Mouse (Mus musculus): ENCODE measurements at regions not wholly inside any gene's neighbourhood (a gene's known extent, or its start where the extent isn't known, plus 50 kb on each side); places are given as distances from the start of the nearest gene placed in this dataset.
A peak's percentile ranks its signal among the peaks of the same experiment; 100 is the strongest.

DNA sequence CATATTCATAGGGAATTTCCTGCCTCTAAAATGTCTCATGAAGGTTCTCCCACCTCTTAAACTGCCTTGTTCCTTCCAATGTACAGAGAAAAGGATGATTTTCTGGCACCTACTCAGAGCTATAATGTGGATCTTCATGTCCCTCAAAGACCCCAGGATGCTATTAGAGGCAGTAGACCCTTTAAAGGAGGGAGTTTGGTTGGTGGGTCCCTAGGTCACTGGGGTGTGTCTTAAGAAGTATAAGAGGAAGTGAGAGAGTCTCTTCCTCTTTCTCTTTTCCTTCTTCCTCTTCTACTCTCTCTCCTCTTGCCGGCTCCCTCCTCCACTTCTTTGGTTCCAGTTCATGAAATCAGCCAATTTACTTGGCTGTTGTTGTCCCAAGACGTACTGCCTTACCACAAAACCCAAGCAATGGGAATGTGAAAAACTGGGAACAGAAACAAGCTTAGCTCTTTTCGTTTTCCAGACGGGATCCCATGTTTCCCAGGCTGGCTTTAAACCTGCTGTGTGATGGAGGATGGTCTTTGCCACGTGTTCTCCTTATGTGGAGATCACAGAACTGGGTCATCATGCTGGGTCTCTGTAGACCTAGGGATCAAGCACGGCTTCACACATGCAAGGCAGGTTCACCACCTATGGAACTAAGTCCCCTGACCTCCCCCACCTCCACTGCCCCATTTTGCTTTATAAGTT, 74.9 kb downstream of the Kctd12 start:
- Histone ChIP-seq H3K4me3 (replicated peaks; ENCODE audit: low read length) (no peak overlapping the region), H3K27me3 (ENCODE audit: control insufficient read depth, insufficient read depth, low read length) (no peaks in the 10 kb centered on the region), H3K27ac (no peak overlapping the region), H3K36me3 (replicated peaks; ENCODE audit: control insufficient read depth, insufficient read depth) (no peaks in the 10 kb centered on the region), H3K9me3 (ENCODE audit: control insufficient read depth, low read length) (no peaks in the 10 kb centered on the region), H3K9ac (no peak overlapping the region), H3K4me1 (replicated peaks; ENCODE audit: control insufficient read depth, insufficient read depth, low read length) (no peaks in the 10 kb centered on the region), H3K4me2 (replicated peaks) (no peak overlapping the region)
- 88% methylated on average over 6 of the region's 6 CpGs for WGBS
- ATAC-seq (ENCODE audit: low FRiP score) (no peak), DNase-seq (ENCODE audit: low spot score) (no peak)

DNA sequence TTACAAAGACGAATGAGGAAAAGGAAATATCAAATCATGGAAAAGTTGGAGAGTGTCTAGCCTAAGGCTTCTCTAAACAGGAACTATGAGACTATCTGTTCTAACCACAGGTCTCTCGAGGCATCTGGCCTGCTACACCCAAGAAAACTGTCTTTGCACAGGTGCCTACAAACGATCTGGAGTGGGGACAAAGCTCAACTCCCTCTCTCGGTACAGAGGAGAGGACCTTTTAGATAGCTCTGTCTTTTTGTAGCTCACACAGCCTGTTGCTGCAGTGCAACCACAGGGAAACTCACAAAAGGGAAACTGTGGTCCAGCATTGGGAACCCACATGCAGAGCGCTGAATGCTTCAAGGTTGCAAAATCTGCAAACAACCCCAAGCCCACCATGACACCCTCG, 75.6 kb downstream of the Kctd12 start:
- H3K4me1 ChIP-seq (replicated peaks; ENCODE audit: control insufficient read depth, insufficient read depth, low read length), result no peaks in the 10 kb centered on the region
- H3K4me2 ChIP-seq (replicated peaks), result no peak overlapping the region
- DNase-seq (ENCODE audit: low spot score) (no peak), ATAC-seq (ENCODE audit: low FRiP score) (no peak)
- no peak overlapping the region for H3K27ac ChIP-seq
- H3K9me3 ChIP-seq (ENCODE audit: control insufficient read depth, low read length), result no peaks in the 10 kb centered on the region
- H3K27me3 ChIP-seq (ENCODE audit: control insufficient read depth, insufficient read depth, low read length), result no peaks in the 10 kb centered on the region
- no peak overlapping the region for H3K9ac ChIP-seq
- no peaks in the 10 kb centered on the region for H3K36me3 ChIP-seq (replicated peaks; ENCODE audit: control insufficient read depth, insufficient read depth)
- 83% methylated on average over 6 of the region's 6 CpGs for WGBS
- no peak overlapping the region for H3K4me3 ChIP-seq (replicated peaks; ENCODE audit: low read length)

DNA sequence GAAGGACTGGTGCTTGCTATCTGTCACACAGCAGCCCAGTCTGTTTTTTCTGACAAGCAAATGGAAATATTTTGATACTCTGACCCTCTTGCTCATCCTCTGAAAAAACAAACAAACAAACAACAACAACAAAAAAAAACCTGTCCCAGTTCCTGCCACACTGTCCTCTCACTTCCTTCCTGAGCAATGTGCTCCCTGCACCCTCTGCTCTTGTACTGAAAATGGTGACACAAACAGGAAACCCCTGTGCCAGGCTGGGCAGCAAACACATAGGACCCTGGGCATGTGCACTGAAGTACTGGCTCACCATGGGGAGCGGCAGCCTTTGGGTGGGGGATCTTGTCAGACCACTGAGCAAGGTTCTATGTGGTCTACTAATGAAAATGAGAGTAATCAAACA, 76.2 kb downstream of the Kctd12 start:
- no peaks in the 10 kb centered on the region for H3K27me3 ChIP-seq (ENCODE audit: control insufficient read depth, insufficient read depth, low read length)
- WGBS, result 91% methylated on average over 1 of the region's 1 CpGs
- no peak overlapping the region for H3K4me2 ChIP-seq (replicated peaks)
- no peaks in the 10 kb centered on the region for H3K9me3 ChIP-seq (ENCODE audit: control insufficient read depth, low read length)
- H3K4me3 ChIP-seq (replicated peaks; ENCODE audit: low read length), result no peak overlapping the region
- DNase-seq (ENCODE audit: low spot score), result no peak
- ATAC-seq (ENCODE audit: low FRiP score), result no peak
- H3K36me3 ChIP-seq (replicated peaks; ENCODE audit: control insufficient read depth, insufficient read depth), result no peaks in the 10 kb centered on the region
- H3K4me1 ChIP-seq (replicated peaks; ENCODE audit: control insufficient read depth, insufficient read depth, low read length), result no peaks in the 10 kb centered on the region
- H3K27ac ChIP-seq, result no peak overlapping the region
- H3K9ac ChIP-seq, result no peak overlapping the region

DNA sequence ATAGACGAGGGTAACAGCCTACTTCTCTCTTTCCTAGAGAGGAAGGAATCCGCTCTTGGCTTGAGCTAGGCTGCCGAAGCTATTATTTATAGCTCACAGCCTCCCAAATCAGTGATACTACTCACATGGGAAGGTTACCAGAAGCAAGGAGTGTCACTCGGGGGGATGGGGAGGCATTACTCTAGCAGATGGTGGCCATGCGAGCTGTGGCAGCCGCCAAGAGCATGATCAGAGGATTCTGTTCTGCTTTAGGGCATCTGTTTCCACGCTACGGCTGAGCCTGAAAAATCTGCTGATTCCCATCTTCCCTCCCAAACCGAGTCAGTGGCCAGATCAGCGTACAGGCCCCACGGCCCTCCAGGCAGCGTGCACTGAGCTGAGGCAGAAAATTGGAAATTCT, 79.5 kb downstream of the Kctd12 start:
- peak overlapping the region; percentile 39; the same call in 1 of the 2 replicates for H3K27ac ChIP-seq
- H3K27me3 ChIP-seq (ENCODE audit: control insufficient read depth, insufficient read depth, low read length), result no peaks in the 10 kb centered on the region
- peak; percentile 51 for DNase-seq (ENCODE audit: low spot score)
- peak; percentile 68; the same call in 1 of the 2 replicates for ATAC-seq (ENCODE audit: low FRiP score)
- H3K4me1 ChIP-seq (replicated peaks; ENCODE audit: control insufficient read depth, insufficient read depth, low read length), result no peaks in the 10 kb centered on the region
- 55% methylated on average over 12 of the region's 12 CpGs for WGBS
- H3K4me3 ChIP-seq (replicated peaks; ENCODE audit: low read length), result no peak overlapping the region
- H3K9me3 ChIP-seq (ENCODE audit: control insufficient read depth, low read length), result no peaks in the 10 kb centered on the region
- H3K36me3 ChIP-seq (replicated peaks; ENCODE audit: control insufficient read depth, insufficient read depth), result no peaks in the 10 kb centered on the region
- H3K4me2 ChIP-seq (replicated peaks), result no peak overlapping the region
- H3K9ac ChIP-seq, result no peak overlapping the region

DNA sequence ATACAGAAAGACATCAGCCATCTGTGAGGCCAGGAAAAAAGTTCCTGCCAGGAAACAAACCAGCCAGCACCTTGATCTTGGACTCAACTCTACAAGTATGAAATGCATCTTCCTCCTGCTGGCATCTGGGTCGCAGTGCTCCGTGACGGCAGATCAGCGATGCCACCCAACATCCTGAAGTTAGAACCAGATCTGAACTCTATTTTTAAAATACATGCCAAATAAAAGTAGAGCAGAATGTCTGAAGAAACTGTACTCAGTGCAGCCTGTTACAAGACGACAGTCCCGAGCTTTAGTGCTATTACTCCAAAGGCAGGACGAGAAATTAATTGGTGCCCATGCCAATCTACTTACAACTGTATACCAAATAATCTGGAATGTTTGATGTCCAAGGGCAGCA, 80.2 kb downstream of the Kctd12 start:
- ATAC-seq (ENCODE audit: low FRiP score), result no peak
- Histone ChIP-seq H3K36me3 (replicated peaks; ENCODE audit: control insufficient read depth, insufficient read depth) (no peaks in the 10 kb centered on the region), H3K9me3 (ENCODE audit: control insufficient read depth, low read length) (no peaks in the 10 kb centered on the region), H3K4me3 (replicated peaks; ENCODE audit: low read length) (no peak overlapping the region), H3K9ac (no peak overlapping the region), H3K27me3 (ENCODE audit: control insufficient read depth, insufficient read depth, low read length) (no peaks in the 10 kb centered on the region), H3K4me1 (replicated peaks; ENCODE audit: control insufficient read depth, insufficient read depth, low read length) (no peaks in the 10 kb centered on the region), H3K4me2 (replicated peaks) (no peak overlapping the region), H3K27ac (no peak overlapping the region)
- WGBS, result 95% methylated on average over 7 of the region's 7 CpGs
- DNase-seq (ENCODE audit: low spot score), result no peak

DNA sequence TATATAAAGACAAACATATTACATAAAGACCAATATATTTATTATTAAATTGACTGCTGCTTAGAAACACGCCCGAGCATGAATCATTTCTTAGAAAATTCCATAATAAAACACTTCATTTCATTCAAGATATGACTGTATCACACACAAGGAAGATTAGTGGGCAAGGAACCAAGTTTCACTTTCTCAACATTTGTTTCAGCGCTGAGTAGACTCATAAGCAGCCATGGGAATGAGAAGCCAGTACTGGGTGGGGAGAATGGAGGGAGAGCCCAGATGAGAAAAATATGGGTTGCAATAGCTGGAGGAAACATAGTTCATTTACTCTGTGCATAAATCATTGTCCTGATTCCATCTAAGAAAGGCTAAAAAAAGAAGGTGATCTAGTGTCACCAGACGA, 84.0 kb downstream of the Kctd12 start:
- Histone ChIP-seq H3K27ac (no peak overlapping the region), H3K36me3 (replicated peaks; ENCODE audit: control insufficient read depth, insufficient read depth) (no peaks in the 10 kb centered on the region), H3K4me1 (replicated peaks; ENCODE audit: control insufficient read depth, insufficient read depth, low read length) (no peaks in the 10 kb centered on the region), H3K9me3 (ENCODE audit: control insufficient read depth, low read length) (no peaks in the 10 kb centered on the region), H3K9ac (no peak overlapping the region), H3K4me3 (replicated peaks; ENCODE audit: low read length) (no peak overlapping the region), H3K4me2 (replicated peaks) (no peak overlapping the region), H3K27me3 (ENCODE audit: control insufficient read depth, insufficient read depth, low read length) (no peaks in the 10 kb centered on the region)
- DNase-seq (ENCODE audit: low spot score) (no peak), ATAC-seq (ENCODE audit: low FRiP score) (no peak)
- 91% methylated on average over 4 of the region's 4 CpGs for WGBS

DNA sequence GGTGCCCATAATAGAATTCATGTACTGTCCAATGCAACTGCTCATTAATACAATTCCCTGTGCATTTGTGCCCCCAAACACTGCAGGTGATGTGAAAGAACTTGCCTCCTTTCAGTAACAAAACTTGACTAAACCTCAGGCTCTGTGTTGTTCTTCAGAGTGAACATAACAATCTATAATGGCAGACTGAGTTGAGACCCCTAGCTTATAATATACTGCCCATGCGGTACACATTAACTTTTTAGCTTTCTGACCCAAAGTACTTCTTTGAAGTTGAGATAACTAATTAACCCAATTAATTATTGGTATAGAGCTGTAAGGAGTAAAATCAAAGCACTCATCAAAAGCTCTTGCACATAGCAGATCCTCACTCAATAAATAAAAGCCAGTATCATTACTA, 85.4 kb downstream of the Kctd12 start:
- no peaks in the 10 kb centered on the region for H3K36me3 ChIP-seq (replicated peaks; ENCODE audit: control insufficient read depth, insufficient read depth)
- WGBS, result 95% methylated on average over 1 of the region's 1 CpGs
- no peak overlapping the region for H3K27ac ChIP-seq
- no peak overlapping the region for H3K9ac ChIP-seq
- no peak for ATAC-seq (ENCODE audit: low FRiP score)
- DNase-seq (ENCODE audit: low spot score), result no peak
- H3K27me3 ChIP-seq (ENCODE audit: control insufficient read depth, insufficient read depth, low read length), result no peaks in the 10 kb centered on the region
- no peaks in the 10 kb centered on the region for H3K9me3 ChIP-seq (ENCODE audit: control insufficient read depth, low read length)
- no peaks in the 10 kb centered on the region for H3K4me1 ChIP-seq (replicated peaks; ENCODE audit: control insufficient read depth, insufficient read depth, low read length)
- H3K4me2 ChIP-seq (replicated peaks), result no peak overlapping the region
- H3K4me3 ChIP-seq (replicated peaks; ENCODE audit: low read length), result no peak overlapping the region

DNA sequence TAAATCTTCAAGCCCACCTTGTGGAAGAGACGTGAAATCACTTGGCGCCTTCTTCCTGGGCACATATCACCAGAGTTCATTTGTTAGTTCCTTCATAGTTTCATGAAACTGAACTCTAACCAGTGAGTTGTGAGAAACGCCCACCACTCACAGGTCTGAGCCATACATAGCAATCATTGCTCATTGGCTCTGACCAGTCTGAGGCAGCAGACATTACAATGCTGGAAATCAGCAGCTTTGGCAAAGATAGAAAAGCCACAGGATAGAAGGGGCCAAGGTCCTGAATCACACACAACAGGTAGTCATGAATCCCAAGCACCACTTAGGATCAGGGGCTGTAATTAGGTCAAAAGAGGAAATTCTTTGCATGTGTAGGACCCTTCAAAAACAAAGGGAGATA, 85.9 kb downstream of the Kctd12 start:
- WGBS, result 85% methylated on average over 3 of the region's 3 CpGs
- H3K36me3 ChIP-seq (replicated peaks; ENCODE audit: control insufficient read depth, insufficient read depth), result no peaks in the 10 kb centered on the region

DNA sequence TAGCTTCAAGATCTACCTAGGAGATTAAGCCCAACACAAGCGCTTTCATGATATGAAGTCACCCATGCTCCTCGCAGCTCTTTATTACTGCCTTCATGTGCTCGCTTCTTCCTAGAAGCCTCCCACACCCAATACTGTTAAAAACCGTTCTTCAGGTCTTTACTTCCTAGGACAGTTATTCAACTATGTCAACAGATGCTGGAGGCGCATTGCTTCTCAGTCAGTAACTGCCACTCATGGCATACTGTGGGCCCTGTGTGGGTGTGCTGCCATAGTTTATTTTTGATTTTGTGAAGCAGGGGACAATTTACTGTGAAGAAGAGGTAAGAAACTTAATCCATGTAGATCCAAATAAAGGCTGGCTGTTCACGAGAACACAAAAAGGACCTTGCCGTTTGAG, 89.2 kb downstream of the Kctd12 start:
- H3K9me3 ChIP-seq (ENCODE audit: control insufficient read depth, low read length), result no peaks in the 10 kb centered on the region
- no peaks in the 10 kb centered on the region for H3K36me3 ChIP-seq (replicated peaks; ENCODE audit: control insufficient read depth, insufficient read depth)
- no peaks in the 10 kb centered on the region for H3K27me3 ChIP-seq (ENCODE audit: control insufficient read depth, insufficient read depth, low read length)
- H3K9ac ChIP-seq, result no peak overlapping the region
- H3K4me1 ChIP-seq (replicated peaks; ENCODE audit: control insufficient read depth, insufficient read depth, low read length), result no peaks in the 10 kb centered on the region
- H3K27ac ChIP-seq, result no peak overlapping the region
- H3K4me3 ChIP-seq (replicated peaks; ENCODE audit: low read length), result no peak overlapping the region
- DNase-seq (ENCODE audit: low spot score), result no peak
- WGBS, result 87% methylated on average over 7 of the region's 7 CpGs
- H3K4me2 ChIP-seq (replicated peaks), result no peak overlapping the region
- ATAC-seq (ENCODE audit: low FRiP score), result no peak

More for the DNA sequence above, 85.9 kb downstream of the Kctd12 start:
- Histone ChIP-seq H3K4me1 (replicated peaks; ENCODE audit: control insufficient read depth, insufficient read depth, low read length) (no peaks in the 10 kb centered on the region), H3K9ac (no peak overlapping the region), H3K4me2 (replicated peaks) (no peak overlapping the region), H3K4me3 (replicated peaks; ENCODE audit: low read length) (no peak overlapping the region), H3K9me3 (ENCODE audit: control insufficient read depth, low read length) (no peaks in the 10 kb centered on the region), H3K27ac (no peak overlapping the region), H3K27me3 (ENCODE audit: control insufficient read depth, insufficient read depth, low read length) (no peaks in the 10 kb centered on the region)
- DNase-seq (ENCODE audit: low spot score), result no peak
- ATAC-seq (ENCODE audit: low FRiP score), result no peak

DNA sequence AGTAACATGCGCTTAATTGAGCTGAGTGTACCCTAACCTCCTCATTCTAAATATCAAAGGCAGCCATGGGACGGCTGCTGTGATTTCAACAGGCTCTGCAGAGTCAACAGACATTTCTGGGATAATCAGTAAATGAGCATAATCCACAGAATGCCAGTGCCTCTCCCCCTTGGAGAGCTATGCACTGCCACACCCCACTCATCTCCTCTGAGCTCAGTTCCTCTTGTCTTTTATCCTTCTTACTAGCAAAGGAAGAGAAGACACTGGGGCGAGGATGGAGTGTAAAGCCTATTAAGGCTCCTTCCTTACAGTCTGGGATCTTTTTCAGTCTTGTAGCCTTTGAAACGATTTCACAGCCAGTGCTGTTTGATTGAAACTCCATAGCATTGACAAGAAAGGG, 90.9 kb downstream of the Kctd12 start:
- Histone ChIP-seq H3K36me3 (replicated peaks; ENCODE audit: control insufficient read depth, insufficient read depth) (no peaks in the 10 kb centered on the region), H3K9me3 (ENCODE audit: control insufficient read depth, low read length) (no peaks in the 10 kb centered on the region), H3K4me2 (replicated peaks) (no peak overlapping the region), H3K9ac (no peak overlapping the region), H3K4me1 (replicated peaks; ENCODE audit: control insufficient read depth, insufficient read depth, low read length) (no peaks in the 10 kb centered on the region), H3K27me3 (ENCODE audit: control insufficient read depth, insufficient read depth, low read length) (no peaks in the 10 kb centered on the region), H3K27ac (no peak overlapping the region), H3K4me3 (replicated peaks; ENCODE audit: low read length) (no peak overlapping the region)
- DNase-seq (ENCODE audit: low spot score), result no peak
- ATAC-seq (ENCODE audit: low FRiP score), result no peak
- 58% methylated on average over 4 of the region's 4 CpGs for WGBS

Data from hindbrain, embryonic 14.5 days (tissue).